Mouse (Mus musculus) stomach, postnatal 0 days (tissue): ENCODE measurements at regions not wholly inside any gene's neighbourhood (a gene's known extent, or its start where the extent isn't known, plus 50 kb on each side); places are given as distances from the start of the nearest gene placed in this dataset.

Experiments used
- ATAC-seq: fragments of 200-750 bp; cut with Nextera tagmentation; 2 replicates; pipeline ENCODE4 v1.8.0; 2017; ENCODE audit not compliant: low FRiP score, low TSS enrichment
- DNase-seq: peaks from one replicate; pipeline ENCODE4 v3.0.0-alpha.2; 2016; ENCODE audit warnings: low spot score
- H3K27ac ChIP-seq: fragments of 300-500 bp; sonication (generic); replicated peaks from 2 replicates; pipeline ENCODE4 v1.5.1; 2014; ENCODE audit warnings: mild to moderate bottlenecking, control low read depth
- H3K27me3 ChIP-seq: fragments of 300-500 bp; sonication (generic); 2 replicates; pipeline ENCODE4 v1.6.1; 2014; ENCODE audit warnings: low read length; ENCODE audit not compliant: control insufficient read depth, insufficient read depth
- H3K36me3 ChIP-seq: fragments of 300-500 bp; sonication (generic); 2 replicates; pipeline ENCODE4 v1.6.1; 2014; ENCODE audit warnings: low read length, mixed read lengths; ENCODE audit not compliant: control insufficient read depth, insufficient read depth
- H3K4me1 ChIP-seq: fragments of 300-500 bp; sonication (generic); replicated peaks from 2 replicates; pipeline ENCODE4 v1.6.1; 2014; ENCODE audit warnings: antibody characterized with exemption; ENCODE audit not compliant: control insufficient read depth, insufficient read depth
- H3K4me2 ChIP-seq: fragments of 300-500 bp; sonication (generic); replicated peaks from 2 replicates; pipeline ENCODE4 v1.6.1; 2014; ENCODE audit warnings: low read depth, mild to moderate bottlenecking, control low read depth, moderate library complexity
- H3K4me3 ChIP-seq: fragments of 300-500 bp; sonication (generic); 2 replicates; pipeline ENCODE4 v1.5.1; 2014; ENCODE audit warnings: low read depth, low read length, control low read depth
- H3K9ac ChIP-seq: fragments of 300-500 bp; sonication (generic); 2 replicates; pipeline ENCODE4 v1.6.1; 2014; ENCODE audit warnings: mild to moderate bottlenecking, low read length, control low read depth, mixed read lengths
- H3K9me3 ChIP-seq: fragments of 300-500 bp; sonication (generic); 2 replicates; pipeline ENCODE4 v1.6.1; 2016; ENCODE audit warnings: low read length; ENCODE audit not compliant: control insufficient read depth
- CTCF ChIP-seq: IDR thresholded peaks from 2 replicates; pipeline ENCODE4 v1.5.1; 2016; ENCODE audit warnings: antibody characterized with exemption, low read depth, mild to moderate bottlenecking, moderate library complexity
- EP300 ChIP-seq: optimal IDR thresholded peaks from 2 replicates; pipeline ENCODE3; 2016; ENCODE audit warnings: antibody characterized with exemption
- WGBS: fragments of 180-500 bp; shearing (Covaris S2); extraction: QIAGEN DNeasy Blood & Tissue Kit; methylation state at CpG from one replicate; pipeline ENCODE4 v1.1.7; 2014; 5-methylcytosine and 5-hydroxymethylcytosine counted together

DNA sequence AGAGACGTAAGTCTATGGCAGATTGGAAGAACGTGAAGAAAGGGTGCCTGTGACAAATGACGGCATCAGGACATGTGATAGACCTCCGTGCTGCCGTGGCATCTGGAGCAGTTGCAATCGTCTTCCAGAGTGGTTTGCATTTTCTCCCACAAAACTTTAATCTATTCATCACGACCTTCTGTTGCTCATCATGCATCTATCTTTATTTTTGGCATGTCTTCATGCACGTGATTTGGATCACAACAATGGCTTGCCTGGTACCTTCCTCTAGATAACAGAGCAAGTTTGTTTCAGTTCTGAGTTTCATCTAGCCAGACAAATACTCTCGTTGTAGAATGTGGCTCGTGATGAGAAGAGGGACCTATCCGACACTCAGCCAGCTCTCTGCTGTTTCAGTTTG, 164.4 kb upstream of the Spaca1 start:
- no peaks in the 10 kb centered on the region for H3K36me3 ChIP-seq
- H3K27ac ChIP-seq = no peak overlapping the region
- DNase-seq (no peak), ATAC-seq (no peak)
- WGBS = 65% methylated on average over 11 of the region's 11 CpGs
- no peaks in the 10 kb centered on the region for H3K4me1 ChIP-seq
- no peaks in the 10 kb centered on the region for H3K27me3 ChIP-seq
- TF ChIP-seq EP300 = no peak
- no peak for TF ChIP-seq CTCF
- H3K4me3 ChIP-seq = no peak overlapping the region
- H3K4me2 ChIP-seq = no peak overlapping the region
- H3K9ac ChIP-seq = no peak overlapping the region
- no peaks in the 10 kb centered on the region for H3K9me3 ChIP-seq

DNA sequence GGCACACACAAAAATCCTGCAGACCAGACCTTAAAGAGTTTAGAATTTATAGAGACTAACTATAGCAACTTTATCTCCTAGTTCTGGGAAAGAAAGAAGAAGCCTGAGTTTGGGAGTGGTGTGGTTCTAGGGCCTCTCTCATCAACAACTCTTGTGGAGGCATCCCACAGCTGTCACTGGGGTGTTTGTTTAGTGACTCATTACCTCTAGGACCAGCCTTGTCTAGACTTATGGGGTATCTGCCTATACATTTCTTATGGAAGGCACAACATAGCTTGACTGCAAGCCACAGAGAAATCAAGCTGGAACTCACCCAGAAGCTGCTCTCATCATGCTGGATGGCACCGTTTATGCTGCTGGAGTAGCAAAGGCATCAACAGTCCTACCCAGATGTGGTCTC, 171.9 kb upstream of the Spaca1 start:
- Histone ChIP-seq H3K4me2 (no peak overlapping the region), H3K4me1 (no peaks in the 10 kb centered on the region), H3K4me3 (no peak overlapping the region), H3K36me3 (no peaks in the 10 kb centered on the region), H3K9me3 (no peaks in the 10 kb centered on the region), H3K27me3 (no peaks in the 10 kb centered on the region), H3K9ac (no peak overlapping the region), H3K27ac (no peak overlapping the region)
- DNase-seq = no peak
- no peak for ATAC-seq
- TF ChIP-seq CTCF (no peak), EP300 (no peak)
- 79% methylated on average over 1 of the region's 1 CpGs for WGBS

DNA sequence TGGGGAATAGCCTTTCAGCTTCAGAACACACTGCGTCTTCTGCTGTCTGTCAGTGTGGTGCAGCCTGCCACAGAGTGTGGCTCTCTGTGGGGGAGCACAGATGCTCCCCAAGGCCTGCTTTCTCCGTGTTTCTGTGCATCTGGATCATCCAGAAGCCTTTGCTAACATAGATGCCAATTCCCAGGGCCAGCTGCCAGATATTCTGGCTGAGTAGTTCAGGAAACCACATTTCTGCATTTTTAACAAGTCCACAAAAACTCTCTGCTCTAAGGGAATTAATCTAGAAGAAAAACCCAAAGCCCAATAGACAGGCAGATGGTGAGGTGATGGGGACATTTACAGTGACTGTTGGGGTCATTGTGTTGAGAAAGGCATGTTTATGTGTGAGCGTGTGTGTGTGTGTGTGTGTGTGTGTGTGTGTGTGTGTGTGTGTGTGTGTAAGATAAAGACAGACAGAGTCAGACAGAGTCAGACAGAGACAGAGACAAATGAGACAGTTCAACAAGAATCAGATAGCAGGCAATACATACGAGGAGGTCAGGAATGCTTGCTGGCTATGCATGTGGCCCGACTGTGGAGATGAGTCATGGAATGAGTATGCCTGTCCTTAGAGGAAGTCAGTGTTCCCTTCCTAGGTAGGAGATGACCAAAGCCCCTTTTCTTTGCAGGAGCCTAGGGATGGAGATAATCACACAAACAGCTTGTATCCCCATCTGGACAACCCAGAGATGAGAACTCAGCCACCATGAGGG, 176.3 kb upstream of the Spaca1 start:
- H3K9me3 ChIP-seq = no peaks in the 10 kb centered on the region
- H3K27me3 ChIP-seq = no peaks in the 10 kb centered on the region
- ATAC-seq (no peak), DNase-seq (no peak)
- H3K27ac ChIP-seq = no peak overlapping the region
- H3K36me3 ChIP-seq = no peaks in the 10 kb centered on the region
- no peak overlapping the region for H3K9ac ChIP-seq
- 41% methylated on average over 5 of the region's 5 CpGs for WGBS
- H3K4me3 ChIP-seq = no peak overlapping the region
- no peak overlapping the region for H3K4me2 ChIP-seq
- TF ChIP-seq CTCF (no peak), EP300 (no peak)
- no peaks in the 10 kb centered on the region for H3K4me1 ChIP-seq

DNA sequence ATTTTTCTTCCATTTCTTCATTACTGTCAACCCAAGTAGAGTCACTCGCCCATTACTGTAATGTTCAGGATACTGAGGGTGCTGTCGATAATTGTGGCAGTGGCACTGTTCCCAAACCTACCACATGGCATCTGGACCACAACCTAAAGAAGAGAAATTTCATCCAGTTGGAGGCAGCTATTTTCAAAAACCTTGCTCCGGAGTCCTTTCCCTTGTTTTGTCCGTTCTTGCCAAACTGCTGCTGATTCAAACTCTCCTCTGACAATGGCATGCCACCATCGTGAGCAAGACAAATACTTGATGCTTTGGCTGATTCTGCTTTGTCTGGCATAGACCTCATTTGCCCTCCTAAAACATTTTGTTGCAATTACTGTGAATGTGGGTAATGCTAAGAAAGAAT, 176.9 kb upstream of the Spaca1 start:
- no peak for TF ChIP-seq CTCF
- no peak for TF ChIP-seq EP300
- Histone ChIP-seq H3K4me1 (no peaks in the 10 kb centered on the region), H3K27ac (no peak overlapping the region), H3K9me3 (no peaks in the 10 kb centered on the region), H3K27me3 (no peaks in the 10 kb centered on the region), H3K9ac (no peak overlapping the region), H3K36me3 (no peaks in the 10 kb centered on the region), H3K4me3 (no peak overlapping the region), H3K4me2 (no peak overlapping the region)
- DNase-seq = no peak
- WGBS = 91% methylated on average over 5 of the region's 5 CpGs
- ATAC-seq = no peak

DNA sequence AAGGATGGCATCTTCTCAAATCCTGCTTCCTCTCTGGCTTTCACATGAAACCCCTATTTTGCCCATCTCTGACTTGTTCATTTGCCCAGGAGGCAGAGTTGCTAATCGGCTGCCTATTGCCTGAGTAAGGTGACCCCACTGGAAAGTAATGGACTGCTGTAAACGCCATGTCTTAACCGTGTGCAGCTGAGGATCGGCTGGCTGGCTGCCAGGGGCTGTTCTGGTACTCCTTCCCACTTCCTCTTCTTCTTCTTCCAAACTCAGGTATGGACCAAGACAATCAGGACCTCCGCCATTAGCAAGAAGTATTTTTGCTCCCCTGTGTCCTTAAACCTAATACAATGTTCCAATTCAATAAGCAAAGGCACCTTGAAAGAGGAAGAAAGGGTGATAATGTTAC, 177.6 kb upstream of the Spaca1 start:
- Histone ChIP-seq H3K4me1 (no peaks in the 10 kb centered on the region), H3K36me3 (no peaks in the 10 kb centered on the region), H3K9me3 (no peaks in the 10 kb centered on the region), H3K27me3 (no peaks in the 10 kb centered on the region), H3K4me3 (no peak overlapping the region), H3K27ac (no peak overlapping the region), H3K4me2 (no peak overlapping the region), H3K9ac (no peak overlapping the region)
- TF ChIP-seq CTCF (no peak), EP300 (no peak)
- ATAC-seq (no peak), DNase-seq (no peak)
- WGBS = 71% methylated on average over 5 of the region's 5 CpGs

DNA sequence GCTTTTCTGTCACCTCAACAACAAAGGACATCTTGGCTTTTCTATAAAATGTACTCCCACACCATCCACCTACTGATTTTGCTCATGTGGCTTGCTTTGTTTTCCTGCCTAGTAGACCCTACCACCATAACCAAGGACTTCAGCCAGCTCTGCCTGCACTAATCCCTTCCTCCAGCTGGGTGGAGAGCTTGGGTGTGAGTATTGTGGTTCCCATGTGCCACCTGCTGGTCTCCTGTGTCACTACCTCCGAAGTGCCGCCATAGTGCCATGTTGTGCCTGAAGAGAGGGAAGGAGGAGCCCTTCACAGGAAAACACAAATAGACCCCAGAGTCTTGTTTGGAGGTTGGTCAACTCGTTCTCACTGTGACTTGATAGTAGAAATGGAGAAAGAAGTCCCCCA, 181.3 kb upstream of the Spaca1 start:
- Histone ChIP-seq H3K27ac (no peak overlapping the region), H3K36me3 (no peaks in the 10 kb centered on the region), H3K27me3 (no peaks in the 10 kb centered on the region), H3K4me1 (no peaks in the 10 kb centered on the region), H3K4me2 (no peak overlapping the region), H3K9ac (no peak overlapping the region), H3K9me3 (no peaks in the 10 kb centered on the region), H3K4me3 (no peak overlapping the region)
- DNase-seq = peak; percentile 62
- WGBS = 8% methylated on average over 3 of the region's 3 CpGs
- 0 out of 2 replicates have a peak, but pooled peaks have one; percentile 47 for ATAC-seq
- peak; percentile 86 for TF ChIP-seq CTCF
- TF ChIP-seq EP300 = no peak
